Mouse (Mus musculus): ENCODE data around the gene 4932438H23Rik.

The 4932438H23Rik gene

DNA sequence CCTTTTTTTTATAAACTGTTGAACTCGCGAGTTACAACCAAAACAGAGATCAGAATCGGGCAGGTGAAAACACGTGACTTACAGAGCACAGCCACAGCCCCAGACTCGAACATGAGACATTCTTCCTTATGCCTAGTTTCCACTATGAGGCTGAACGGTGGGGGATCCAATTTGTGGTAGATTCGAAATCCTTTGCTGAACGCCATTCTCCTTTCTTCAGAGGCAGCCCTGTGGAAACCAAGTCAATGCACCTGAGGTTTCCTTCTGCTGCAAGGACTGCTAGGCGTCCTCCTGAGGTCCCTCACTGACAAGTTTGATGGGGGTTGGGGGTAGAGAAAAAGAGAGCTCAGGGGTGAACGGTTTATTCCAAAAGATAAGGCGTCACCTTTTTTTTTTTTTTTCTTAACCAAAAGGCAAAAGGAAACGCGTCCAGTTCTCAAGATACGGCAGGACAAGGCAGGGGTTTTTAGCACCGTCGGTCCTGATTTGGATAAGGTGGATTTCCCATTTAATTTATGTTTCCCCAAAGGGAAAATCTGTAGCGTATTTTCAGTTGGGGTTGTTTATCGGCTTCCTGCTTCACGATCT, 84.9 kb downstream of the 4932438H23Rik start:
- no peak for DNase-seq (ENCODE audit: low read depth)

DNA sequence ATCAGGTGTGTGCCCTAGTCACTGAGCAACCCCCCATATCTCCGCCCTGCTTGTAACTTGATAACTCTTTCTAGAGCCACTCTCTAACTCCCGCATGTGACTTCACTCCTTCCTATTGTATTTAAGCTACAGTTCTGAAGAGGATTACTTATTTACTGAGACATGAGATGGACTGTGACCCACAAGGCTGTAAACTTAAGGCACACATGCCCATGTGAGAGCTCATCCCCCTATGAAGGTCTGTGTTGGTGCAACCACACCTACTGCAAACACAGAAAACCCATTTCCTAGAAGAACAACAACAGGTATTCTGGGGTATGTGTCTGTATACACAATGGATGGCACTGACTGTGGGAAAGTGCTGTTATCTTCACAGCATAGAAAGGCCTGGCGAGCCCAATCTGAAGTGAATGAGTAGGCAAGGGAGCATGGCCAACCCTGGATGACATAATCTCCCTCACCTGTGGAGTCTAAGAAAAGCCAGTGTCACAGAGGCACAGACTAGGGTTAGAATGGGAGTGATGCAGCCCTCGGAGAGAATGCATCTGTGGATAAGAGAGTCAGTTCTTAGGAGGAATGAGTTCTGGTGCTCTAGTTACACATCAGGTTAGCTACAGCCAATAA, 89.9 kb downstream of the 4932438H23Rik start:
- DNase-seq (ENCODE audit: low read depth) = no peak

All from c-Kit-positive CD71-positive TER-119-negative erythroid progenitor cells, embryonic 14.5 days (primary cell).